Mouse (Mus musculus): ENCODE data around the gene Ppp2r5b. TPM values are rescaled to one million over a fixed set of nuclear protein-coding genes. Genes with fewer than 3 reads are reported as not detected.

Gene Ppp2r5b
- polyA plus RNA-seq, 1 experiment from 2014 or later: 117 TPM

- no peak overlapping the region for H3K9ac ChIP-seq (replicated peaks; ENCODE audit: low read depth, low read length)
- H3K4me1 ChIP-seq (replicated peaks; ENCODE audit: control insufficient read depth, insufficient read depth, low read length): peaks cover 6% of the 10 kb centered on the region
- H3K4me2 ChIP-seq (ENCODE audit: low read length): no peak overlapping the region
- H3K4me3 ChIP-seq (replicated peaks; ENCODE audit: low read length): no peak overlapping the region
- H3K9me3 ChIP-seq (ENCODE audit: control insufficient read depth, low read length): no peaks in the 10 kb centered on the region
- 60% methylated on average over 9 of the region's 9 CpGs for WGBS
- no peaks in the 10 kb centered on the region for H3K27me3 ChIP-seq (replicated peaks; ENCODE audit: control insufficient read depth, insufficient read depth, low read length)
- no peak for ATAC-seq
- H3K27ac ChIP-seq (ENCODE audit: low read length): no peak overlapping the region
- no peaks in the 10 kb centered on the region for H3K36me3 ChIP-seq (ENCODE audit: control insufficient read depth, insufficient read depth)
These were observed 35.0 kb upstream of the Ppp2r5b start for GRCm38 (mm10) chr19:6270661-6271060.

- Histone ChIP-seq H3K27me3 (replicated peaks; ENCODE audit: control insufficient read depth, insufficient read depth, low read length) (no peaks in the 10 kb centered on the region), H3K4me2 (ENCODE audit: low read length) (no peak overlapping the region), H3K4me1 (replicated peaks; ENCODE audit: control insufficient read depth, insufficient read depth, low read length) (0 out of 2 replicates have a peak, but pooled peaks cover 5% of the 10 kb centered on the region), H3K4me3 (replicated peaks; ENCODE audit: low read length) (no peak overlapping the region), H3K9ac (replicated peaks; ENCODE audit: low read depth, low read length) (no peak overlapping the region), H3K27ac (ENCODE audit: low read length) (no peak overlapping the region), H3K36me3 (ENCODE audit: control insufficient read depth, insufficient read depth) (no peaks in the 10 kb centered on the region), H3K9me3 (ENCODE audit: control insufficient read depth, low read length) (no peaks in the 10 kb centered on the region)
- ATAC-seq: no peak
- 89% methylated on average over 8 of the region's 8 CpGs for WGBS
These were observed 34.3 kb upstream of the Ppp2r5b start for GRCm38 (mm10) chr19:6269798-6270475.

DNA sequence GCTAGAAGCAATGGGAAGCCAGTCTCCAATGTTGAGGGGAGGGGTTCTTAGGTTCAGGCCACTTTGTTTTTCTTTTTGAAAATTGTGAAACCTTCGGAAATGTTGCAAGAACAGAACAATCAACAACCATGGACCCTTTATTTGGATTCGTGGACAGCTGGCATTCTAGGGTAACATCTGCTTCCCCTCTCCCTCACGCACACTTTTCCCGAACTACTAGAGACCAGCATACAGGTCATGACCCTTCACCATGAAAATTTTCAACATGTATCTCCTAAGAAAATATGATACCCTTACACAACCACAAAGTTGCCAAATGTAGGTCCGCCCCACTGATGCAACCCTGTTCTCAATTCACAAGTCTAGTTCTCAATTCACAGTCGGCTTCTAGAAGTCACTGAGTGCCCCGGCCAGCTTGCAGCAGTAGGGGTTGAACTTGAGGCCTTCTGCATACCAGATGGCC is 33.0 kb upstream of the Ppp2r5b start:
- H3K36me3 ChIP-seq (ENCODE audit: control insufficient read depth, insufficient read depth): no peaks in the 10 kb centered on the region
- no peak overlapping the region for H3K4me3 ChIP-seq (replicated peaks; ENCODE audit: low read length)
- H3K9me3 ChIP-seq (ENCODE audit: control insufficient read depth, low read length): no peaks in the 10 kb centered on the region
- H3K9ac ChIP-seq (replicated peaks; ENCODE audit: low read depth, low read length): no peak overlapping the region
- no peaks in the 10 kb centered on the region for H3K27me3 ChIP-seq (replicated peaks; ENCODE audit: control insufficient read depth, insufficient read depth, low read length)
- H3K4me2 ChIP-seq (ENCODE audit: low read length): no peak overlapping the region
- WGBS: 87% methylated on average over 7 of the region's 7 CpGs
- 0 out of 2 replicates have a peak, but pooled peaks cover 5% of the 10 kb centered on the region for H3K4me1 ChIP-seq (replicated peaks; ENCODE audit: control insufficient read depth, insufficient read depth, low read length)
- ATAC-seq: no peak
- no peak overlapping the region for H3K27ac ChIP-seq (ENCODE audit: low read length)

- Histone ChIP-seq H3K4me2 (ENCODE audit: low read length) (no peak overlapping the region), H3K4me1 (replicated peaks; ENCODE audit: control insufficient read depth, insufficient read depth, low read length) (0 out of 2 replicates have a peak, but pooled peaks cover 5% of the 10 kb centered on the region), H3K4me3 (replicated peaks; ENCODE audit: low read length) (no peak overlapping the region), H3K27ac (ENCODE audit: low read length) (no peak overlapping the region), H3K36me3 (ENCODE audit: control insufficient read depth, insufficient read depth) (no peaks in the 10 kb centered on the region), H3K9me3 (ENCODE audit: control insufficient read depth, low read length) (no peaks in the 10 kb centered on the region), H3K27me3 (replicated peaks; ENCODE audit: control insufficient read depth, insufficient read depth, low read length) (no peaks in the 10 kb centered on the region), H3K9ac (replicated peaks; ENCODE audit: low read depth, low read length) (no peak overlapping the region)
- peak; percentile 84 for ATAC-seq
- 16% methylated on average over 8 of the region's 8 CpGs for WGBS
These were observed 32.5 kb upstream of the Ppp2r5b start for GRCm38 (mm10) chr19:6268170-6268528.

DNA sequence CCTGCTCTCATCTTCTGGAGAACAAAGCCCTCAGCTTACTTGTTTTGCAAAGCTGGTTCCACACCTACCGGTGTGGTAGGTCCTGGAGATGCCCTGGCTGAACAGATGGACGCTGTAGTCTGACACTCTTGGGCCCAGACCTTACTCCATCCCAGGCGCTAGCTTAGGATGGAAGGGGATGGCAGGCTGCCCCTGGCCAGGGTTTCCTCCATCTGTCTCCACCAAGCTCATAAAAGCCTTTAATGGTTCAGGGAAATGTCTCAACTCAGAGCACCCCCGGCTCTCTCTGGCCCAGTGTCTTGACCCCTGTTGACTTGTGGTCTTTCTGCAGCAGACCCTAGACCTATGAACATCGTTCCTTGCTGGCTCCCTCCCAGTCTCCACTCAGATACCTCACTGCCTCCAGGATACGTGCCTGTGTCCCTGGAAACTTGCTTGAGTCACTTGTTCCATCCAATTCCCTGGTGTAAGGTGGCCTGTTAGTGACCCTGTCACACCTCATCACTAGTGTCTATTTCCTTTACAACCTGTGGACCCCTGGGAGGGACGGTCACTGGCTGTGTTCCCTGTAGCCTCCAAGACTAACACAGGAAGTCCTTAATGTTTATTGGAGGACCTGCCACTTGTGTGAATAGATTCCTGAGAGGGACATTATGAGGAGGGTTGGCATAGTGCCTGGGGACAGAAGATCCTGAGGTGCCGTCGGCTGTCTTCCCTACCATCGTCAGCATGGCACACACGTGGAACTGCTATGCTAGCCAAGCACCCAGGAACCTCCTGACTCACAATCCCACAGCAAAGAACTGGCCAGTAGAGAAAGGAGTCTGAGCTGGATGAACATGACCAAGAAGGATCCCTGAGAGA is 31.9 kb upstream of the Ppp2r5b start:
- 70% methylated on average over 11 of the region's 11 CpGs for WGBS
- Histone ChIP-seq H3K4me1 (replicated peaks; ENCODE audit: control insufficient read depth, insufficient read depth, low read length) (0 out of 2 replicates have a peak, but pooled peaks cover 5% of the 10 kb centered on the region), H3K27ac (ENCODE audit: low read length) (no peak overlapping the region)

GRCm38 (mm10) chr19:6265727-6266182 is 30.1 kb upstream of the Ppp2r5b start:
- Histone ChIP-seq H3K27me3 (replicated peaks; ENCODE audit: control insufficient read depth, insufficient read depth, low read length) (no peaks in the 10 kb centered on the region), H3K4me3 (replicated peaks; ENCODE audit: low read length) (no peak overlapping the region), H3K4me1 (replicated peaks; ENCODE audit: control insufficient read depth, insufficient read depth, low read length) (0 out of 2 replicates have a peak, but pooled peaks cover 5% of the 10 kb centered on the region), H3K9ac (replicated peaks; ENCODE audit: low read depth, low read length) (no peak overlapping the region), H3K9me3 (ENCODE audit: control insufficient read depth, low read length) (no peaks in the 10 kb centered on the region), H3K36me3 (ENCODE audit: control insufficient read depth, insufficient read depth) (no peaks in the 10 kb centered on the region), H3K4me2 (ENCODE audit: low read length) (no peak overlapping the region), H3K27ac (ENCODE audit: low read length) (no peak overlapping the region)
- no peak for ATAC-seq
- WGBS: 63% methylated on average over 6 of the region's 6 CpGs

More for the DNA sequence above, 31.9 kb upstream of the Ppp2r5b start:
- Histone ChIP-seq H3K9me3 (ENCODE audit: control insufficient read depth, low read length) (no peaks in the 10 kb centered on the region), H3K4me3 (replicated peaks; ENCODE audit: low read length) (no peak overlapping the region), H3K4me2 (ENCODE audit: low read length) (no peak overlapping the region), H3K27me3 (replicated peaks; ENCODE audit: control insufficient read depth, insufficient read depth, low read length) (no peaks in the 10 kb centered on the region), H3K36me3 (ENCODE audit: control insufficient read depth, insufficient read depth) (no peaks in the 10 kb centered on the region), H3K9ac (replicated peaks; ENCODE audit: low read depth, low read length) (no peak overlapping the region)
- no peak for ATAC-seq

DNA sequence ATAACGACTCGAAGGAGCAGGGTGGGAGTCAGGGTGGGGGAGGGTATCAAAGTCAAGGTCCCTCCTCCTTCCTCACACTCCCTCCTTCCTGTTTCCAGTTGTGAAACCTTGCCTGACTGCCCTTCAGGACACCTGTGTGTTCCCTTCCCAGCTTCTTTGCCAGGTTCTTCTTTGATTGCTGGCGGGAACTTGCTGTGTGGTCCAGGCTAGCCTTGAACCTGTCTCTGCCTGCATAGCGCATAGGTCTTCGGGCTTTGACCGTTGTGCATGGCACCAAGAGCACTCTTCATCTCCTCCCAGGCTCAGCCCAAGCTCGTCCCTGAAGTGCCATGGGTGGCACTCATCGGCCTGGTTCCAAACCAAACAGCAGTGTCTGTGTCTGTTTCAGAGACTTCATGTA is 29.3 kb upstream of the Ppp2r5b start:
- no peak overlapping the region for H3K4me2 ChIP-seq (ENCODE audit: low read length)
- no peak overlapping the region for H3K4me3 ChIP-seq (replicated peaks; ENCODE audit: low read length)
- 85% methylated on average over 8 of the region's 8 CpGs for WGBS
- no peak overlapping the region for H3K27ac ChIP-seq (ENCODE audit: low read length)
- peaks cover 5% of the 10 kb centered on the region; the same call in 1 of the 2 replicates for H3K36me3 ChIP-seq (ENCODE audit: control insufficient read depth, insufficient read depth)
- no peaks in the 10 kb centered on the region for H3K27me3 ChIP-seq (replicated peaks; ENCODE audit: control insufficient read depth, insufficient read depth, low read length)
- ATAC-seq: no peak
- H3K9me3 ChIP-seq (ENCODE audit: control insufficient read depth, low read length): no peaks in the 10 kb centered on the region
- 0 out of 2 replicates have a peak, but pooled peaks cover 5% of the 10 kb centered on the region for H3K4me1 ChIP-seq (replicated peaks; ENCODE audit: control insufficient read depth, insufficient read depth, low read length)
- no peak overlapping the region for H3K9ac ChIP-seq (replicated peaks; ENCODE audit: low read depth, low read length)

GRCm38 (mm10) chr19:6264200-6264599 is 28.5 kb upstream of the Ppp2r5b start:
- Histone ChIP-seq H3K27me3 (replicated peaks; ENCODE audit: control insufficient read depth, insufficient read depth, low read length) (no peaks in the 10 kb centered on the region), H3K4me3 (replicated peaks; ENCODE audit: low read length) (no peak overlapping the region), H3K4me2 (ENCODE audit: low read length) (no peak overlapping the region), H3K36me3 (ENCODE audit: control insufficient read depth, insufficient read depth) (peaks cover 5% of the 10 kb centered on the region; the same call in 1 of the 2 replicates), H3K27ac (ENCODE audit: low read length) (no peak overlapping the region), H3K9ac (replicated peaks; ENCODE audit: low read depth, low read length) (no peak overlapping the region), H3K4me1 (replicated peaks; ENCODE audit: control insufficient read depth, insufficient read depth, low read length) (0 out of 2 replicates have a peak, but pooled peaks cover 5% of the 10 kb centered on the region), H3K9me3 (ENCODE audit: control insufficient read depth, low read length) (no peaks in the 10 kb centered on the region)
- no peak for ATAC-seq
- 82% methylated on average over 9 of the region's 9 CpGs for WGBS

DNA sequence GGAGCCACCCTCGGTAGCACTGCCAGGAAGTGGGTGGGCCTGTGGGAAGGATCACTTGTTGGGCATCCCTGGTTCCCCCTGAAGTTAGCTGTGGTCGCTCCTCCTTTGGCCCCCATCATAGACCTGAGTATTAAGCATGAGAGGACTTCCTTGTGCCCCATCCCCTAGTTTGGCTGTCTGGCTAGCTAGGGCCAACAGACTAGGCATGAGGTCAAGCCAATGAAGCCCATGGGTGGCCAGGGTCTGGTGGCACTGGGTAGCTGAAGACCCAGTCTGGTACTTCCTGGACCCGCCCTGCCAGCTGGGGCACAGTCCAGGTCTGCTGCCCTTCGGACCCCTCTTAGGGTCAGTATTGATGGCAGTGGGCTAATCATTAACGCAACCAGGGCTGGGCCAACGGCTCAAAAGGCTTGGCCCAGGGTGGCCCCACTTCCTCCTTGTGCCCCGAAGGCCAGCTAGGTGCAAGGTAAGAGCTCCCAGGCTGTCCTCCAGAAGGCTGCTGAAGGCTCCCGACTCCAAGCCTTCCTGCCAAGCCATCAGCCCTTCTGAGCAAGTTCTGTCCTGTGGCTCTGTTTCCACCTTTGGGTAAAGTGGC is 27.3 kb upstream of the Ppp2r5b start:
- no peaks in the 10 kb centered on the region for H3K9me3 ChIP-seq (ENCODE audit: control insufficient read depth, low read length)
- H3K27me3 ChIP-seq (replicated peaks; ENCODE audit: control insufficient read depth, insufficient read depth, low read length): no peaks in the 10 kb centered on the region
- H3K4me3 ChIP-seq (replicated peaks; ENCODE audit: low read length): no peak overlapping the region
- no peak overlapping the region for H3K27ac ChIP-seq (ENCODE audit: low read length)
- ATAC-seq: no peak
- 0 out of 2 replicates have a peak, but pooled peaks cover 2% of the 10 kb centered on the region for H3K4me1 ChIP-seq (replicated peaks; ENCODE audit: control insufficient read depth, insufficient read depth, low read length)
- WGBS: 91% methylated on average over 8 of the region's 8 CpGs
- H3K4me2 ChIP-seq (ENCODE audit: low read length): no peak overlapping the region
- H3K36me3 ChIP-seq (ENCODE audit: control insufficient read depth, insufficient read depth): peaks cover 6% of the 10 kb centered on the region
- no peak overlapping the region for H3K9ac ChIP-seq (replicated peaks; ENCODE audit: low read depth, low read length)
